Mouse (Mus musculus): ENCODE measurements around the gene Tfb2m. TPM values are rescaled to one million over a fixed set of nuclear protein-coding genes. Genes with fewer than 3 reads are reported as not detected.

The Tfb2m gene
- polyA plus RNA-seq, 1 experiment from 2014 or later = 20.2 TPM

GRCm38 (mm10) chr1:179539887-179540286, 6.2 kb downstream of the Tfb2m start:
- Histone ChIP-seq H3K9me3 (no peaks in the 10 kb centered on the region), H3K4me2 (no peak overlapping the region), H3K27me3 (replicated peaks) (no peaks in the 10 kb centered on the region), H3K27ac (replicated peaks) (no peak overlapping the region), H3K36me3 (peaks cover 68% of the 10 kb centered on the region), H3K4me3 (no peak overlapping the region), H3K9ac (no peak overlapping the region), H3K4me1 (peaks cover 6% of the 10 kb centered on the region)
- ATAC-seq (ENCODE audit: extremely low read depth, insufficient number of reproducible peaks, low FRiP score, low TSS enrichment) = no peak
- 92% methylated on average over 3 of the region's 3 CpGs for WGBS

DNA sequence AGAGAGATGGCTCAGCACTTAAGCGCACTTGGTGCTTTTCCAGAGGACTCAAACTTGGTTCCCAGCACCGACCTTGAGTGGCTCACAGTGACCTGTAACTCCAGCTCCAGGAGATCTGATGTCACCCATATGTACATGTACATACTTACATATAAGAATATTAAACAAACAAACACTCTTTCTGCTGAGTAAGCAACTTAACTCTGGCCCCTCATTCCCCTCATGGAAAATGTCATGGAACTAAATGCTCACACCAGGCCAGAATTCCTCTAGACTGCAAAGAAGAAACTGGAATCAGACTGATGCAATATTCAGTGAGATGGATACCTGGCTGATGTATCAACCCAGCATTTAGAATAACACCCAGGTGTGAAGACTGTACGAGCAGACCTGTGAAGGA, 7.0 kb downstream of the Tfb2m start:
- Histone ChIP-seq H3K27ac (replicated peaks) (no peak overlapping the region), H3K27me3 (replicated peaks) (no peaks in the 10 kb centered on the region), H3K36me3 (peaks cover 75% of the 10 kb centered on the region), H3K9me3 (no peaks in the 10 kb centered on the region), H3K4me3 (no peak overlapping the region), H3K9ac (no peak overlapping the region), H3K4me1 (no peaks in the 10 kb centered on the region), H3K4me2 (no peak overlapping the region)
- ATAC-seq (ENCODE audit: extremely low read depth, insufficient number of reproducible peaks, low FRiP score, low TSS enrichment) = no peak
- 88% methylated on average over 3 of the region's 3 CpGs for WGBS

GRCm38 (mm10) chr1:179519901-179520300, 26.2 kb downstream of the Tfb2m start:
- WGBS = 75% methylated on average over 3 of the region's 3 CpGs
- Histone ChIP-seq H3K27me3 (replicated peaks) (no peaks in the 10 kb centered on the region), H3K9ac (no peak overlapping the region), H3K9me3 (no peaks in the 10 kb centered on the region), H3K4me3 (no peak overlapping the region), H3K4me1 (peaks cover 9% of the 10 kb centered on the region), H3K36me3 (no peaks in the 10 kb centered on the region), H3K4me2 (no peak overlapping the region), H3K27ac (replicated peaks) (no peak overlapping the region)
- ATAC-seq (ENCODE audit: extremely low read depth, insufficient number of reproducible peaks, low FRiP score, low TSS enrichment) = no peak

DNA sequence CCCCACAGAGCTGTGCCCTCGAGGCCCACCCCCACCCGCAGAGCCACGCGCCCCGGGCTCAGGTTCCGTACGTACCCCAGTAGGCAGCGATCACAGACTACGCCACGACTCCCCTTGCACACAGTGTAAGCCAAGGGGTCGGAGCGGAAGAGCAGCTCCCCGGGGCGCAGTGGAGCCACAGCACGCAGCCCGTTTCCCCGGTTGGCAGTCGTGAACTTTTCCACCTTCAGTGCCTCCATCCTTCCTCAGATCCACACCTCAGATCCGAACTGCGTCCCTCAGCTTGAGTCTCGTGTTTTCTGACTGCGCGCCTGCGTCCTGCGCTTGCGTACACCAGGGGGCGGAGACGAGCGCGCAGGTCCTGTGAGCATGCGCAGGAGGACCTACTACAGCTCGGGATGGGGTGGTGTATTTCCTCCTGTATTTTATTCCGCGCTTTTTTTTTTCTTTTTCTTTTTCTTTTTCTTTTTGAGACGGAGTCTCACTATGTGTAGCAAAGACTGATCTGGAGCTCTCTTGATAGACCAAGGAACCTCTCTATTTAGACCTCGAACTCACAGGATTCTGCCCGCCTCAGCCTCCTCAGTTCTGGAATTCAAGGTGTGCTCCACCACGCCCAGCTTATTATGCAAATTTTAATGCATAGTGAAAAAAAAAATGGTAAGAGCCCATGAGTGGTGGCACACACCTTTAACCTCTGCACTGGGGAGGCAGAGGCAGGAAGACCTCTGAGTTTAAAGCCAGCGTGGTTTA, 28.2 kb downstream of the Tfb2m start, which contains the start of gene Smyd3:
Gene Smyd3 (minus strand): TSS at position 329 of the 753 bp plus-strand sequence.
- Histone ChIP-seq H3K9me3 (no peaks in the 10 kb centered on the region), H3K4me1 (peaks cover 13% of the 10 kb centered on the region), H3K4me2 (peak within 1 kb of the TSS; percentile 99), H3K27ac (replicated peaks) (peak within 1 kb of the TSS; percentile 69), H3K27me3 (replicated peaks) (no peaks in the 10 kb centered on the region), H3K9ac (peak within 1 kb of the TSS; percentile 91), H3K4me3 (peak within 1 kb of the TSS; percentile 90), H3K36me3 (no peaks in the 10 kb centered on the region)
- ATAC-seq (ENCODE audit: extremely low read depth, insufficient number of reproducible peaks, low FRiP score, low TSS enrichment) = peak; percentile 78
- WGBS = 5% methylated on average over 39 of the region's 39 CpGs

- Histone ChIP-seq H3K27ac (replicated peaks) (peak overlapping the region; percentile 69), H3K9me3 (no peaks in the 10 kb centered on the region), H3K4me1 (peaks cover 13% of the 10 kb centered on the region), H3K9ac (peak overlapping the region; percentile 91), H3K4me3 (peak overlapping the region; percentile 90), H3K27me3 (replicated peaks) (no peaks in the 10 kb centered on the region), H3K4me2 (peak overlapping the region; percentile 99), H3K36me3 (no peaks in the 10 kb centered on the region)
- ATAC-seq (ENCODE audit: extremely low read depth, insufficient number of reproducible peaks, low FRiP score, low TSS enrichment) = peak; percentile 19; the same call in 1 of the 2 replicates
- WGBS = under 1% methylated on average over 21 of the region's 21 CpGs
Measured at GRCm38 (mm10) chr1:179516941-179517712, 28.9 kb downstream of the Tfb2m start.

DNA sequence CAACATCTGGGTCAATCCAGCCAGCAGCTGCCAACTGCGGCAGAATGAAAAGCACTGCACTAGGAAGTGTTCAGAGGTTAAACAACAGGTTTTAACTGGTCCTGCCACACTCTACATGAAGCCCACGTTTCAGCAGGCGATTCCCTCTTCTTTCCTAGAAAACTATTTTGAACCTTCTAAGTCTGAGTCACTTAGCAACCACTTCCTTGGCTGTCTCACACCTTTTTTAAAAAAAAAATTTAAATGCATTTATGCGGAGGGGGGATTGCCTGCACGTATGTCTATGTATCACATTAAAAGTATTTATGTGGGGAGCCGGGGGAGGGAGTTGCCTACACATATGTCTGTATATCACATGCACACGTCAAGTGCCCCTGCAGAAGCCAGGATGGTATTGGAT, 34.2 kb downstream of the Tfb2m start:
- Histone ChIP-seq H3K4me2 (no peak overlapping the region), H3K36me3 (no peaks in the 10 kb centered on the region), H3K27me3 (replicated peaks) (no peaks in the 10 kb centered on the region), H3K27ac (replicated peaks) (no peak overlapping the region), H3K9ac (no peak overlapping the region), H3K9me3 (no peaks in the 10 kb centered on the region), H3K4me3 (no peak overlapping the region), H3K4me1 (peaks cover 11% of the 10 kb centered on the region)
- no peak for ATAC-seq (ENCODE audit: extremely low read depth, insufficient number of reproducible peaks, low FRiP score, low TSS enrichment)
- 76% methylated on average over 7 of the region's 7 CpGs for WGBS

GRCm38 (mm10) chr1:179510546-179511340, 35.3 kb downstream of the Tfb2m start:
- no peak overlapping the region for H3K27ac ChIP-seq (replicated peaks)
- no peak overlapping the region for H3K4me3 ChIP-seq
- H3K4me2 ChIP-seq = no peak overlapping the region
- WGBS = 77% methylated on average over 13 of the region's 13 CpGs
- no peaks in the 10 kb centered on the region for H3K9me3 ChIP-seq
- H3K9ac ChIP-seq = no peak overlapping the region
- no peaks in the 10 kb centered on the region for H3K36me3 ChIP-seq
- H3K27me3 ChIP-seq (replicated peaks) = no peaks in the 10 kb centered on the region
- ATAC-seq (ENCODE audit: extremely low read depth, insufficient number of reproducible peaks, low FRiP score, low TSS enrichment) = no peak
- H3K4me1 ChIP-seq = peaks cover 4% of the 10 kb centered on the region; the same call in 1 of the 2 replicates

- Histone ChIP-seq H3K9me3 (no peaks in the 10 kb centered on the region), H3K4me1 (0 out of 2 replicates have a peak, but pooled peaks cover 2% of the 10 kb centered on the region), H3K4me2 (no peak overlapping the region), H3K27me3 (replicated peaks) (no peaks in the 10 kb centered on the region), H3K4me3 (no peak overlapping the region), H3K27ac (replicated peaks) (no peak overlapping the region), H3K9ac (no peak overlapping the region), H3K36me3 (no peaks in the 10 kb centered on the region)
- ATAC-seq (ENCODE audit: extremely low read depth, insufficient number of reproducible peaks, low FRiP score, low TSS enrichment) = no peak
- 53% methylated on average over 9 of the region's 9 CpGs for WGBS
Measured at GRCm38 (mm10) chr1:179506530-179507315, 39.3 kb downstream of the Tfb2m start.

- WGBS = 16% methylated on average over 3 of the region's 3 CpGs
- Histone ChIP-seq H3K36me3 (0 out of 2 replicates have a peak, but pooled peaks cover 1% of the 10 kb centered on the region), H3K4me1 (peaks cover 5% of the 10 kb centered on the region; the same call in 1 of the 2 replicates), H3K9me3 (no peaks in the 10 kb centered on the region), H3K9ac (no peak overlapping the region), H3K27ac (replicated peaks) (no peak overlapping the region), H3K4me2 (no peak overlapping the region), H3K4me3 (no peak overlapping the region), H3K27me3 (replicated peaks) (no peaks in the 10 kb centered on the region)
- ATAC-seq (ENCODE audit: extremely low read depth, insufficient number of reproducible peaks, low FRiP score, low TSS enrichment) = no peak
Measured at GRCm38 (mm10) chr1:179502565-179502964, 43.5 kb downstream of the Tfb2m start.

DNA sequence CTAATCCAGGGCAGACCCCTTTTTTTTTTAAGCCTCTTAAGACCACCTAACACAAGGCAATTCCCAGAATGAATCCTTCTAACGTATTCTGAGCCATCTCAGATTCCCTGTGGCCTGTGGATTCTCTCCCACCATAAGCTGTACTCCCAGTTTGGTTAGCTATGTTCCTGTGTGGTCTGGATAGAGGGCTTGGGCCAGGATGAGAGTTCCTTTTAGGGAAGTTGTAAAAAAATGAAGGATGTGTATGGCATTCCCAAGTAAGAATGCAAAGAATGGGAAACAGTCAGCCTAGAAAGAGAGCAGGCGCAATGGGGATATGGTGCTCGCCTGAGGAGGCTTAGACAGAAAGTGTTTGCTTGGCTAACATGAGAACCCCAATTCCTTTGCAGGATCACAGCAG, 46.8 kb downstream of the Tfb2m start:
- Histone ChIP-seq H3K36me3 (0 out of 2 replicates have a peak, but pooled peaks cover 4% of the 10 kb centered on the region), H3K27ac (replicated peaks) (no peak overlapping the region), H3K4me3 (no peak overlapping the region), H3K9me3 (no peaks in the 10 kb centered on the region), H3K9ac (no peak overlapping the region), H3K4me1 (peaks cover 5% of the 10 kb centered on the region; the same call in 1 of the 2 replicates), H3K27me3 (replicated peaks) (no peaks in the 10 kb centered on the region), H3K4me2 (no peak overlapping the region)
- no peak for ATAC-seq (ENCODE audit: extremely low read depth, insufficient number of reproducible peaks, low FRiP score, low TSS enrichment)
- WGBS = 62% methylated on average over 3 of the region's 3 CpGs
